Comparison of ENCODE assay signal across 8 mouse cellular contexts in the genomic region with DNA sequence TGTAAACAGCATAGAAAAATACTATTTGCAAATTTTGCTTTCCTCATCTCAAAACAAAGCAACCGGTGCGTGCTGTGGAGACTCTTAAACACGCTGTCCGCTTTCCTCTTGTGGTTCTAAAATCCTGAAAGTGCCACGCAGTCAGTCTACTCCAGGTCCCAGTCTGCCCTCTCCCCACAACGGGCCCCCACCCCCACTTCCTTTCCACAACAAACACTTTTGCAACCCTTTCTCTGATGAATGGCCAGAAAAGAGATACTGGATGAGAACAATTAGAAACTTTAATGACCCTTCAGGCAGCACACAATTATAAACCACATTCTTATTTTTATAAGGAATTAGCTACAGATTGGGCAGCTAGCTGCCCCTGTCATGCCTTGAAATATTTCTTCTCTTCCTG.
A peak's percentile ranks its signal among the peaks of the same experiment; 100 is the strongest.
DNase-seq lines count a peak whose midpoint lies in the region; ATAC-seq lines count a peak whose summit lies in the region.

No protein-coding gene starts in this region.

- H3K27ac ChIP-seq in embryonic facial prominence, embryonic 13.5 days = peak overlapping the region; percentile 88
- H3K27ac ChIP-seq in hindbrain, embryonic 10.5 days = peak overlapping the region; percentile 96
- H3K27ac ChIP-seq in midbrain, embryonic 16.5 days (ENCODE audit: low read length) = peak overlapping the region; percentile 93

- peak overlapping the region; percentile 73 for H3K4me2 ChIP-seq in embryonic facial prominence, embryonic 13.5 days
- peak overlapping the region; percentile 74 for H3K4me2 ChIP-seq in midbrain, embryonic 16.5 days (ENCODE audit: low read length)

- 9% methylated on average over 6 of the region's 6 CpGs for WGBS in embryonic facial prominence, embryonic 13.5 days
- WGBS in hindbrain, embryonic 10.5 days = 5% methylated on average over 6 of the region's 6 CpGs
- 0% methylated on average over 6 of the region's 6 CpGs for WGBS in midbrain, embryonic 16.5 days

- H3K9me3 ChIP-seq in embryonic facial prominence, embryonic 13.5 days = no peaks in the 10 kb centered on the region
- H3K9me3 ChIP-seq in hindbrain, embryonic 10.5 days = peaks cover 9% of the 10 kb centered on the region; the same call in 1 of the 2 replicates
- H3K9me3 ChIP-seq in midbrain, embryonic 16.5 days (replicated peaks; ENCODE audit: control insufficient read depth, low read length, poor library complexity, severe bottlenecking) = no peaks in the 10 kb centered on the region; the same call in 1 of the 2 replicates

- no peaks in the 10 kb centered on the region for H3K36me3 ChIP-seq in embryonic facial prominence, embryonic 13.5 days
- no peaks in the 10 kb centered on the region for H3K36me3 ChIP-seq in hindbrain, embryonic 10.5 days
- no peaks in the 10 kb centered on the region for H3K36me3 ChIP-seq in midbrain, embryonic 16.5 days (ENCODE audit: control insufficient read depth, insufficient read depth, low read length)

- no peaks in the 10 kb centered on the region for H3K27me3 ChIP-seq in embryonic facial prominence, embryonic 13.5 days
- H3K27me3 ChIP-seq in hindbrain, embryonic 10.5 days (ENCODE audit: insufficient read depth, poor library complexity, severe bottlenecking) = no peaks in the 10 kb centered on the region; the same call in 1 of the 2 replicates
- no peaks in the 10 kb centered on the region for H3K27me3 ChIP-seq in midbrain, embryonic 16.5 days (ENCODE audit: control insufficient read depth, insufficient read depth, low read depth, low read length)

- peak overlapping the region; percentile 44 for H3K4me3 ChIP-seq in embryonic facial prominence, embryonic 13.5 days
- peak overlapping the region; percentile 51 for H3K4me3 ChIP-seq in hindbrain, embryonic 10.5 days
- 0 out of 2 replicates have a peak overlapping the region, but pooled peaks have one; percentile 2 for H3K4me3 ChIP-seq in midbrain, embryonic 16.5 days (ENCODE audit: low read depth, low read length)

- DNase-seq in kidney, postnatal 10 days = peak; percentile 45
- no peak for DNase-seq in kidney, postnatal 25 days
- DNase-seq in hindbrain, embryonic 10.5 days (ENCODE audit: low spot score) = peak; percentile 38
- no peak for DNase-seq in right cerebral cortex, postnatal 10 days (ENCODE audit: low spot score in 2 of 2)
- no peak for DNase-seq in cerebellum, adult 18-20 months

- no peak for ATAC-seq in embryonic facial prominence, embryonic 13.5 days (ENCODE audit: insufficient number of reproducible peaks, insufficient read depth, low FRiP score, low TSS enrichment, low read depth)
- ATAC-seq in midbrain, embryonic 16.5 days = peak; percentile 13; the same call in 1 of the 2 replicates
- ATAC-seq in erythroblast, adult 5-6 weeks (replicated peaks; ENCODE audit: low FRiP score, poor library complexity, severe bottlenecking) = no peak

- peaks cover 11% of the 10 kb centered on the region for H3K4me1 ChIP-seq in embryonic facial prominence, embryonic 13.5 days
- H3K4me1 ChIP-seq in hindbrain, embryonic 10.5 days (replicated peaks) = peaks cover 28% of the 10 kb centered on the region
- H3K4me1 ChIP-seq in midbrain, embryonic 16.5 days (ENCODE audit: control insufficient read depth, insufficient read depth, low read length) = peaks cover 19% of the 10 kb centered on the region

- no peak overlapping the region for H3K9ac ChIP-seq in embryonic facial prominence, embryonic 13.5 days
- peak overlapping the region; percentile 68 for H3K9ac ChIP-seq in midbrain, embryonic 16.5 days (ENCODE audit: low read depth, low read length)

Comparison
In these comparisons a context has a peak if more than half of its experiments do, and no peak if none do; other contexts are left out.
1. DNase-seq: peak in kidney, postnatal 10 days (single experiment) and hindbrain, embryonic 10.5 days (single experiment); none in kidney, postnatal 25 days (0 of 2), right cerebral cortex, postnatal 10 days (0 of 2) and cerebellum, adult 18-20 months (0 of 2).
2. Peak in every context shown above with its lines, with median percentiles within 50 percentile points of each other: H3K27ac ChIP-seq and H3K4me3 ChIP-seq.